Mouse (Mus musculus): ENCODE measurements around the gene Hus1. TPM values are rescaled to one million over a fixed set of nuclear protein-coding genes. Genes with fewer than 3 reads are reported as not detected.

Gene Hus1
- total and polyA plus RNA-seq, 3 experiments, result 21.7 to 29.4 TPM; not detected in 1

- Histone ChIP-seq H3K27ac (ENCODE audit: control insufficient read depth, low read depth, low read length) (no peak within 1 kb of the TSS), H3K9me3 (replicated peaks; ENCODE audit: insufficient read depth, low read length) (no peaks in the 10 kb centered on the region), H3K27me3 (ENCODE audit: control insufficient read depth in 1 of 2, insufficient read depth in 2 of 2, low read length in 2 of 2) (no peaks in the 10 kb centered on the region; a peak in 2 of 4 replicates), H3K4me3 (ENCODE audit: control insufficient read depth in 1 of 2, insufficient read depth in 1 of 2, low read depth in 2 of 2, low read length in 2 of 2) (no peak within 1 kb of the TSS), H3K79me2 (ENCODE audit: control insufficient read depth, insufficient read depth, low read length, poor library complexity) (no peaks in the 10 kb centered on the region), H3K36me3 (ENCODE audit: control insufficient read depth in 1 of 2, insufficient read depth in 2 of 2, low read length in 2 of 2) (no peaks in the 10 kb centered on the region), H3K9ac (ENCODE audit: control insufficient read depth, low read depth, low read length, poor library complexity, severe bottlenecking) (no peak within 1 kb of the TSS), H3K4me1 (ENCODE audit: control insufficient read depth in 1 of 2, insufficient read depth in 2 of 2, low read length in 2 of 2) (no peaks in the 10 kb centered on the region)
- DNase-seq (ENCODE audit: low read depth, low spot score), result no peak
- TF ChIP-seq GABPA (IDR thresholded peaks at IDR 0.05; ENCODE audit: low read depth, low read length) (no peak), RCOR1 (IDR thresholded peaks at IDR 0.05; ENCODE audit: low read depth, low read length) (no peak), TAL1 (IDR thresholded peaks at IDR 0.05; ENCODE audit: low read length) (no peak)
Measured at GRCm38 (mm10) chr11:9048703-9049060, 37.7 kb upstream of the Hus1 start, which contains the start of gene Sun3. Sun3 (minus strand) TSS chr11:9048991.

- Histone ChIP-seq H3K4me3 (ENCODE audit: control insufficient read depth in 1 of 2, insufficient read depth in 1 of 2, low read depth in 2 of 2, low read length in 2 of 2) (no peak within 1 kb of the TSS), H3K79me2 (ENCODE audit: control insufficient read depth, insufficient read depth, low read length, poor library complexity) (no peaks in the 10 kb centered on the region), H3K27ac (ENCODE audit: control insufficient read depth, low read depth, low read length) (no peak within 1 kb of the TSS), H3K4me1 (ENCODE audit: control insufficient read depth in 1 of 2, insufficient read depth in 2 of 2, low read length in 2 of 2) (no peaks in the 10 kb centered on the region), H3K36me3 (ENCODE audit: control insufficient read depth in 1 of 2, insufficient read depth in 2 of 2, low read length in 2 of 2) (no peaks in the 10 kb centered on the region), H3K9ac (ENCODE audit: control insufficient read depth, low read depth, low read length, poor library complexity, severe bottlenecking) (no peak within 1 kb of the TSS), H3K27me3 (ENCODE audit: control insufficient read depth in 1 of 2, insufficient read depth in 2 of 2, low read length in 2 of 2) (no peaks in the 10 kb centered on the region; a peak in 2 of 4 replicates), H3K9me3 (replicated peaks; ENCODE audit: insufficient read depth, low read length) (no peaks in the 10 kb centered on the region)
- no peak for DNase-seq (ENCODE audit: low read depth, low spot score)
- no peak for TF ChIP-seq TAL1 (IDR thresholded peaks at IDR 0.05; ENCODE audit: low read length)
- no peak for TF ChIP-seq ZMIZ1 (IDR thresholded peaks at IDR 0.05; ENCODE audit: low read depth, low read length)
- no peak for TF ChIP-seq ELF1 (IDR thresholded peaks at IDR 0.05; ENCODE audit: low read depth, low read length)
- no peak for TF ChIP-seq JUND (IDR thresholded peaks at IDR 0.05; ENCODE audit: low read depth, low read length)
- TF ChIP-seq TCF12 (IDR thresholded peaks at IDR 0.05; ENCODE audit: low read depth, low read length), result no peak
- no peak for TF ChIP-seq NRF1 (IDR thresholded peaks at IDR 0.05; ENCODE audit: insufficient read depth, low read depth, low read length, poor library complexity, severe bottlenecking)
- no peak for TF ChIP-seq HCFC1 (IDR thresholded peaks at IDR 0.05; ENCODE audit: low read depth, low read length)
- no peak for TF ChIP-seq CHD1 (IDR thresholded peaks at IDR 0.05; ENCODE audit: low read depth, low read length)
Measured at GRCm38 (mm10) chr11:9048011-9048702, 37.2 kb upstream of the Hus1 start, which contains the start of gene Gm11992. Gm11992 (plus strand) TSS chr11:9048594.

GRCm38 (mm10) chr11:9047044-9047443 lies 36.1 kb upstream of the Hus1 start:
- Histone ChIP-seq H3K27me3 (ENCODE audit: control insufficient read depth in 1 of 2, insufficient read depth in 2 of 2, low read length in 2 of 2) (no peaks in the 10 kb centered on the region; a peak in 2 of 4 replicates), H3K9me3 (replicated peaks; ENCODE audit: insufficient read depth, low read length) (no peaks in the 10 kb centered on the region), H3K4me1 (ENCODE audit: control insufficient read depth in 1 of 2, insufficient read depth in 2 of 2, low read length in 2 of 2) (no peaks in the 10 kb centered on the region), H3K4me3 (ENCODE audit: control insufficient read depth in 1 of 2, insufficient read depth in 1 of 2, low read depth in 2 of 2, low read length in 2 of 2) (no peak overlapping the region), H3K36me3 (ENCODE audit: control insufficient read depth in 1 of 2, insufficient read depth in 2 of 2, low read length in 2 of 2) (no peaks in the 10 kb centered on the region), H3K27ac (ENCODE audit: control insufficient read depth, low read depth, low read length) (no peak overlapping the region), H3K9ac (ENCODE audit: control insufficient read depth, low read depth, low read length, poor library complexity, severe bottlenecking) (no peak overlapping the region), H3K79me2 (ENCODE audit: control insufficient read depth, insufficient read depth, low read length, poor library complexity) (no peaks in the 10 kb centered on the region)
- DNase-seq (ENCODE audit: low read depth, low spot score), result no peak
- TF ChIP-seq E2F4 (IDR thresholded peaks at IDR 0.05; ENCODE audit: borderline replicate concordance, low read depth, low read length), result no peak
- TF ChIP-seq POLR2AphosphoS5 (IDR thresholded peaks at IDR 0.05; ENCODE audit: borderline replicate concordance, low read depth, low read length), result no peak
- no peak for TF ChIP-seq HCFC1 (IDR thresholded peaks at IDR 0.05; ENCODE audit: low read depth, low read length)
- TF ChIP-seq USF2 (IDR thresholded peaks at IDR 0.05; ENCODE audit: borderline replicate concordance in 1 of 2, insufficient read depth in 1 of 2, low read depth in 1 of 2, low read length in 2 of 2), result no peak
- no peak for TF ChIP-seq BHLHE40 (IDR thresholded peaks at IDR 0.05; ENCODE audit: borderline replicate concordance, low read depth, low read length)
- TF ChIP-seq TAL1 (IDR thresholded peaks at IDR 0.05; ENCODE audit: low read length), result no peak
- TF ChIP-seq POLR2A (IDR thresholded peaks at IDR 0.05; ENCODE audit: control insufficient read depth in 1 of 2, insufficient read depth in 1 of 2, low read depth in 1 of 2, low read length in 2 of 2, poor library complexity in 1 of 2), result no peak
- TF ChIP-seq CHD2 (IDR thresholded peaks at IDR 0.05; ENCODE audit: low read length), result no peak
- no peak for TF ChIP-seq MYB (IDR thresholded peaks at IDR 0.05; ENCODE audit: low read depth, low read length)
- no peak for TF ChIP-seq MAX (IDR thresholded peaks at IDR 0.05; ENCODE audit: low read length)
- no peak for TF ChIP-seq JUND (IDR thresholded peaks at IDR 0.05; ENCODE audit: low read depth, low read length)

Data from MEL (cell line).